Mouse (Mus musculus) kidney, embryonic 16.5 days (tissue): ENCODE measurements around the gene Frmd4b. TPM values are rescaled to one million over a fixed set of nuclear protein-coding genes. Genes with fewer than 3 reads are reported as not detected.
A peak's percentile ranks its signal among the peaks of the same experiment; 100 is the strongest.

Source experiments
- ATAC-seq: fragments of 200-750 bp; cut with Nextera tagmentation; 2 replicates; pipeline ENCODE4 v1.8.0; 2017; ENCODE audit warnings: moderate TSS enrichment; ENCODE audit not compliant: low FRiP score, low TSS enrichment
- H3K27ac ChIP-seq: fragments of 300-500 bp; sonication (generic); 2 replicates; pipeline ENCODE4 v1.5.1; 2014; ENCODE audit warnings: low read length
- H3K27me3 ChIP-seq: fragments of 300-500 bp; sonication (generic); 2 replicates; pipeline ENCODE4 v1.6.1; 2014; ENCODE audit warnings: low read length, control low read depth, mixed read lengths; ENCODE audit not compliant: insufficient read depth
- H3K36me3 ChIP-seq: fragments of 300-500 bp; sonication (generic); 2 replicates; pipeline ENCODE4 v1.6.1; 2014; ENCODE audit warnings: low read length, control low read depth, mixed read lengths; ENCODE audit not compliant: insufficient read depth
- H3K4me1 ChIP-seq: fragments of 300-500 bp; sonication (generic); 2 replicates; pipeline ENCODE4 v1.6.1; 2014; ENCODE audit warnings: low read length, control low read depth, mixed read lengths; ENCODE audit not compliant: insufficient read depth
- H3K4me2 ChIP-seq: fragments of 300-500 bp; sonication (generic); replicated peaks from 2 replicates; pipeline ENCODE4 v1.6.1; 2014; ENCODE audit warnings: low read depth, low read length
- H3K4me3 ChIP-seq: fragments of 300-500 bp; sonication (generic); 2 replicates; pipeline ENCODE4 v1.5.1; 2014; ENCODE audit warnings: mild to moderate bottlenecking, low read length
- H3K9ac ChIP-seq: fragments of 300-500 bp; sonication (generic); replicated peaks from 2 replicates; pipeline ENCODE4 v1.6.1; 2014; ENCODE audit warnings: low read length
- H3K9me3 ChIP-seq: fragments of 300-500 bp; sonication (generic); 2 replicates; pipeline ENCODE4 v1.6.1; 2016; ENCODE audit warnings: low read length, control low read depth
- WGBS: fragments of 180-500 bp; shearing (Covaris S2); extraction: QIAGEN DNeasy Blood & Tissue Kit; methylation state at CpG from one replicate; pipeline ENCODE4 v1.1.7; 2014; 5-methylcytosine and 5-hydroxymethylcytosine counted together
- polyA plus RNA-seq: library from polyadenylated mRNA; unstranded; fragments of >200 nt; fragmentation: Nextera tagmentation; extraction: Ambion mirVana; gene quantifications from 2 replicates; pipeline ENCODE4 v1.2.1, GENCODE M21; 2015

Frmd4b gene
- polyA plus RNA-seq, 1 experiment from 2014 or later = 18.1 TPM

GRCm38 (mm10) chr6:97402822-97403472 is 214.4 kb downstream of the Frmd4b start:
- WGBS = 27% methylated on average over 10 of the region's 10 CpGs
- no peak overlapping the region for H3K27ac ChIP-seq
- H3K4me2 ChIP-seq = no peak overlapping the region
- H3K4me3 ChIP-seq = no peak overlapping the region
- no peaks in the 10 kb centered on the region for H3K36me3 ChIP-seq
- no peak overlapping the region for H3K9ac ChIP-seq
- no peaks in the 10 kb centered on the region for H3K27me3 ChIP-seq
- H3K9me3 ChIP-seq = no peaks in the 10 kb centered on the region
- ATAC-seq = 0 out of 2 replicates have a peak, but pooled peaks have one; percentile 52
- H3K4me1 ChIP-seq = peaks cover 8% of the 10 kb centered on the region; the same call in 1 of the 2 replicates

GRCm38 (mm10) chr6:97400446-97400845 is 216.9 kb downstream of the Frmd4b start:
- Histone ChIP-seq H3K4me3 (no peak overlapping the region), H3K9me3 (no peaks in the 10 kb centered on the region), H3K27me3 (no peaks in the 10 kb centered on the region), H3K4me1 (peaks cover 18% of the 10 kb centered on the region), H3K9ac (no peak overlapping the region), H3K36me3 (no peaks in the 10 kb centered on the region), H3K4me2 (no peak overlapping the region), H3K27ac (no peak overlapping the region)
- 88% methylated on average over 6 of the region's 6 CpGs for WGBS
- no peak for ATAC-seq

- peaks cover 19% of the 10 kb centered on the region for H3K4me1 ChIP-seq
- H3K9me3 ChIP-seq = no peaks in the 10 kb centered on the region
- H3K9ac ChIP-seq = no peak overlapping the region
- ATAC-seq = no peak
- no peak overlapping the region for H3K4me2 ChIP-seq
- 93% methylated on average over 4 of the region's 4 CpGs for WGBS
- no peak overlapping the region for H3K4me3 ChIP-seq
- H3K36me3 ChIP-seq = no peaks in the 10 kb centered on the region
- H3K27ac ChIP-seq = no peak overlapping the region
- H3K27me3 ChIP-seq = no peaks in the 10 kb centered on the region
Measured at GRCm38 (mm10) chr6:97397935-97398334, 219.4 kb downstream of the Frmd4b start.

GRCm38 (mm10) chr6:97396957-97397354 is 220.4 kb downstream of the Frmd4b start:
- Histone ChIP-seq H3K36me3 (no peaks in the 10 kb centered on the region), H3K4me3 (no peak overlapping the region), H3K9ac (no peak overlapping the region), H3K4me1 (peaks cover 19% of the 10 kb centered on the region), H3K9me3 (no peaks in the 10 kb centered on the region), H3K27ac (no peak overlapping the region), H3K4me2 (no peak overlapping the region), H3K27me3 (no peaks in the 10 kb centered on the region)
- 0 out of 2 replicates have a peak, but pooled peaks have one; percentile 21 for ATAC-seq
- 68% methylated on average over 3 of the region's 3 CpGs for WGBS

- H3K4me1 ChIP-seq = peaks cover 19% of the 10 kb centered on the region
- H3K9ac ChIP-seq = no peak overlapping the region; the same call in 1 of the 2 replicates
- no peak overlapping the region for H3K27ac ChIP-seq
- no peaks in the 10 kb centered on the region for H3K36me3 ChIP-seq
- 34% methylated on average over 9 of the region's 9 CpGs for WGBS
- peak; percentile 30; the same call in 1 of the 2 replicates for ATAC-seq
- 0 out of 2 replicates have a peak overlapping the region, but pooled peaks have one; percentile 37 for H3K4me2 ChIP-seq
- H3K9me3 ChIP-seq = no peaks in the 10 kb centered on the region
- H3K4me3 ChIP-seq = no peak overlapping the region
- H3K27me3 ChIP-seq = no peaks in the 10 kb centered on the region
Measured at GRCm38 (mm10) chr6:97396351-97396956, 220.9 kb downstream of the Frmd4b start.

GRCm38 (mm10) chr6:97395477-97396350 is 221.6 kb downstream of the Frmd4b start:
- Histone ChIP-seq H3K4me3 (peak overlapping the region; percentile 7; the same call in 1 of the 2 replicates), H3K27me3 (no peaks in the 10 kb centered on the region), H3K4me1 (peaks cover 19% of the 10 kb centered on the region), H3K27ac (0 out of 2 replicates have a peak overlapping the region, but pooled peaks have one; percentile 55), H3K4me2 (peak overlapping the region; percentile 37), H3K36me3 (no peaks in the 10 kb centered on the region), H3K9me3 (no peaks in the 10 kb centered on the region), H3K9ac (no peak overlapping the region)
- peak; percentile 81; the same call in 1 of the 2 replicates for ATAC-seq
- 21% methylated on average over 17 of the region's 17 CpGs for whole genome bisulfite sequencing

- no peaks in the 10 kb centered on the region for H3K27me3 ChIP-seq
- H3K27ac ChIP-seq = no peak overlapping the region
- H3K9ac ChIP-seq = no peak overlapping the region
- no peaks in the 10 kb centered on the region for H3K9me3 ChIP-seq
- peaks cover 19% of the 10 kb centered on the region for H3K4me1 ChIP-seq
- WGBS = 38% methylated on average over 12 of the region's 12 CpGs
- no peaks in the 10 kb centered on the region for H3K36me3 ChIP-seq
- no peak overlapping the region for H3K4me2 ChIP-seq
- peak; percentile 57; the same call in 1 of the 2 replicates for ATAC-seq
- H3K4me3 ChIP-seq = no peak overlapping the region
Measured at GRCm38 (mm10) chr6:97394473-97395075, 222.8 kb downstream of the Frmd4b start.

GRCm38 (mm10) chr6:97392912-97393311 is 224.4 kb downstream of the Frmd4b start:
- 95% methylated on average over 3 of the region's 3 CpGs for WGBS
- Histone ChIP-seq H3K4me3 (no peak overlapping the region), H3K27me3 (no peaks in the 10 kb centered on the region), H3K4me1 (peaks cover 19% of the 10 kb centered on the region), H3K9me3 (no peaks in the 10 kb centered on the region), H3K27ac (no peak overlapping the region), H3K9ac (no peak overlapping the region), H3K36me3 (no peaks in the 10 kb centered on the region), H3K4me2 (no peak overlapping the region)
- no peak for ATAC-seq

- Histone ChIP-seq H3K4me3 (no peak overlapping the region), H3K4me1 (no peaks in the 10 kb centered on the region), H3K27me3 (no peaks in the 10 kb centered on the region), H3K4me2 (no peak overlapping the region), H3K9me3 (no peaks in the 10 kb centered on the region), H3K9ac (no peak overlapping the region), H3K36me3 (no peaks in the 10 kb centered on the region), H3K27ac (no peak overlapping the region)
- no peak for ATAC-seq
- WGBS = 71% methylated on average over 6 of the region's 6 CpGs
Measured at GRCm38 (mm10) chr6:97387388-97387787, 230.0 kb downstream of the Frmd4b start.
